Mouse (Mus musculus): Measurements from ENCODE around the gene Alpk1. TPM values are rescaled to one million over a fixed set of nuclear protein-coding genes. Genes with fewer than 3 reads are reported as not detected.

Gene Alpk1
- polyA plus RNA-seq (2015; fragmentation: Nextera tagmentation; extraction: Ambion mirVana): 0.82 and 0.86 TPM in 2 replicates

GRCm38 (mm10) chr3:127780021-127780644 is at the start of gene Alpk1:
Alpk1 (minus strand) TSS chr3:127780527.

GRCm38 (mm10) chr3:127789500-127790191 is 9.3 kb upstream of the Alpk1 start, which contains the start of gene Tifa:
Tifa (plus strand) TSS chr3:127789805.

GRCm38 (mm10) chr3:127633080-127634032 is 147.0 kb downstream of the Alpk1 start, which contains the start of gene Neurog2:
Neurog2 (plus strand) TSS chr3:127633135.

Other genes with a start within 250 kb of the Alpk1 start
- gene Larp7, start 227.2 kb downstream of the Alpk1 start, polyA plus RNA-seq (2015; fragmentation: Nextera tagmentation; extraction: Ambion mirVana): 52.0 and 53.5 TPM in 2 replicates
- gene Zgrf1, start 227.0 kb downstream of the Alpk1 start, polyA plus RNA-seq (2015; fragmentation: Nextera tagmentation; extraction: Ambion mirVana): 6.3 and 6.9 TPM in 2 replicates
- gene Neurog2, start 147.4 kb downstream of the Alpk1 start, polyA plus RNA-seq (2015; fragmentation: Nextera tagmentation; extraction: Ambion mirVana): not detected in 2 replicates
- 27.7 and 31.9 TPM in 2 replicates for gene Tifa, start 9.3 kb upstream of the Alpk1 start, polyA plus RNA-seq (2015; fragmentation: Nextera tagmentation; extraction: Ambion mirVana)
- gene Ap1ar, start 57.0 kb upstream of the Alpk1 start, polyA plus RNA-seq (2015; fragmentation: Nextera tagmentation; extraction: Ambion mirVana): 27.7 and 29.8 TPM in 2 replicates
- gene Fam241a, start 115.8 kb upstream of the Alpk1 start, polyA plus RNA-seq (2015; fragmentation: Nextera tagmentation; extraction: Ambion mirVana): 59.4 and 67.0 TPM in 2 replicates